Mouse (Mus musculus) thymus, postnatal 0 days (tissue): Measurements from ENCODE around the gene Gm12117. TPM values are rescaled to one million over a fixed set of nuclear protein-coding genes. Genes with fewer than 3 reads are reported as not detected.

ENCODE experiments used
- DNase-seq: peaks from one replicate; pipeline ENCODE4 v3.0.0-alpha.2; 2015; ENCODE audit warnings: low spot score
- polyA plus RNA-seq: library from polyadenylated mRNA; unstranded; fragments of >200 nt; fragmentation: Nextera tagmentation; extraction: Ambion mirVana; gene quantifications from 2 replicates; pipeline ENCODE4 v1.2.1, GENCODE M21; 2015

Gene Gm12117
- not detected in 2 replicates for polyA plus RNA-seq

DNA sequence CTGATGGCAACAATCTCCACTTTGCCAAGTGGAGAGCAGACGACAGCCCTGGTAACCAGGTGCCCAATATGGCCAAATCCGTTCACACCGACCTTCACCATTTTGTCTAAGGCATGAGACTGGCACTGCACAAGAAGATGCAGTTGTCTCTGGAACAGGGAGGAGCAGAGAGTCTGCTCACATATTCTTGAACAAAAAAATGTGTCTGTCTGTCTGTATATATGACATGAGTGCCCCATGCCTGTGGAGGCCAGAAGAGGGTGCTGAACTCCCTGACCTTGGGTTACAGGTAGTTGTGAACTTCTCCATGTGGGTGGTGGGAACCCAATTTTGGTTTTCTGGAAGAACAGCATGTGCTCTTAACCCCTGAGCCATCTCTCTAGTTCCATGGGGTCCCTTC lies at the start of gene Gm12117:
Gene Gm12117 (minus strand): TSS at position 101 of the 400 bp plus-strand sequence.
- no peak for DNase-seq

DNA sequence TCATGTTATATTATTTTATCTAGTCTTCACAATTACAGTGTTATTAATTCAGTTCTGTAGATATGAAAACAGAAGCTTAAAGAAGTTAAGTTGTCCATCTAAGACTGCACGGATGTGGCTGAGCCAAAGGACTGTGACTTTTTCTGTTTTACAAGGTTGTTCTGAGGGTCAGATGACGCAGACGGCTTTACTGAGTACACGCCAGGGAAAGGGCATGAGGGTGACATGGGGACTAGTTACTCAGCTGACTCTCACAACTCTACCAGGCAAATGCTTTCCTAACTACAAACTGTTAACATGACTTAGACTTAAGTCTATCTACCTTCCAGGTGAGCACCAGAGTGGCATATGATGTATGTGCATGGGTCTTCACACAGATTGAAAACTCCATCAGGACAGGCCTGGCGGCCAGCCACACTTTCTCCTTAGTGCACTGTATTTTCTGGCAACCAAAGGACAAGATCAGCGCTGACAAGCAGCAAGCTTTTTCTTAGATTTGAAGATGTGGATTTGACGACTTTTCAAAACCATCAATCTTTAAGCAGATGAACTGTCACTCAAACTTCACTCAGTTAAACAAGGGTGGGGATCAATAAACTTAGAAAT lies 42.6 kb upstream of the Gm12117 start:
- no peak for DNase-seq

DNA sequence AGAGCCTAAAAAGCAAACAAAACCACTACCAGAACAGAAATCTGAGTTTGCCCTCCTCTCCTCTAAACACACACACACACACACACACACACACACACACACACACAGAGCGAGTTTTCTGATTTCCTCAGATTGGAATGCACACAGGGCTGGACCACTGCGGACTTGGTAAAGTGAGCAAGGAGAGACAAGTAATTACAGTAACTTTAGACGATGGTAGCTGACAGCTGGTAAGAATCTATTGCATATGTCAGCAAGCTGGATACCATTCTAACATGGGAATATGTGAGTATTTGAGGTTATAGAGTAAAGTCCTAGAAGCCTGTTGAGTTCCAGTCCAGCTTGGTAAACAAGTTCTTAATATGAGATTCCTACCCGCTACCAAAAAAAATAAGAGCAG lies 33.0 kb upstream of the Gm12117 start:
- DNase-seq: no peak

DNA sequence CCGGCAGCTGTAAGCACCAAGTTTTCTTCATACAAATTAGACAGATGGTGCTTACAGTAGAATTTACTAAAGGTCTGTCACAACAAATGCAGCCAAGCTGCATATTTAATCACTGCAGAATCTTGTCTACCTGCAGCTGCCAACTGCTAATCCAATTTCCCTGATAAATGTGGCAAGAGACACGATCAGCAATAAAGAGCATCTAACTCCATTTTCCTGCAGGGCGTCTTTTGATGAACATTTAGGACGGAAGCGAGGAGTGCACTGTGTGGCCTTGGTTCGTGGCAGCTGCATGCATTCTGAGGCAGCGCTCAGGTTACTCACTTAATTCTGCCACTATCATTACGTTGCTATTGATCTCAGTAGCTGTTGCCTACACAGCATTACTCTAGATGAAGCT lies 24.3 kb upstream of the Gm12117 start:
- no peak for DNase-seq

DNA sequence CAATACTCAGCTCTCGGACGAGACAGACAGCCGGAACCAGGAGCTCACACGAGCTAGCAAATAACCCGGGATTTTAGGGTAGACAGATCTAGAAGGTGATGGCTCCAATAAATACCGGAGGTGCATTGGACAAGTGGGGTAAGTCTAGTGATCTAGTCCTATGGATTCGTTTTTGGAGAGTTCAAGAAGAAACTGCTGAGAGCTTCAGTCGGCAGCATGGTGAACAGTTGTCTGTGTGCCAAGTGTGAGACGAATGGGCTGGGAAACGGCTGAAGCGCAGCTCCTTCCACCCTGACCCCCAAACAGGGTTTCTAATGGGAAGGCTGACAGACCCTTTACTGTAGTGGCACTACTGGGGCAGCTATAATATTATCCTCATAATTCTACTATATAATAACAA lies 22.8 kb upstream of the Gm12117 start:
- no peak for DNase-seq

DNA sequence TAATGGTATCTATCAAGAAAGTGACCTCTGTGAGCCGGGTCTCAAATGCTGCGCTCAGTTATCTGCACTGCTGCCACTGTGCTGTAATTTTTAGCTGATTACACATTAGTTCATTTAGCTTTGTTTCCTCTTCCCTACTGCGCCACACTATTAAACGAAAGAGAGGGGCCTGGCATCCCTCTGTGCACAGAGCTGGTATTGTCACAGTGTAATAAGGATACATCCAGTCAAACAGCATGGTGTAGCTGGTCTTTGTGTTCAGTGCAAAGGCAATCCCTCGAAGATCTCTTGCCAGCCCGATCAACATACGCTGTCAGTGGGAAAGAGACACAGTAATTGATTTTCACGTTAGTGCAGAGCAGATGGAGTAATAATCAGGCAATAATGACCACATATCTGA lies 20.6 kb upstream of the Gm12117 start:
- DNase-seq: no peak

DNA sequence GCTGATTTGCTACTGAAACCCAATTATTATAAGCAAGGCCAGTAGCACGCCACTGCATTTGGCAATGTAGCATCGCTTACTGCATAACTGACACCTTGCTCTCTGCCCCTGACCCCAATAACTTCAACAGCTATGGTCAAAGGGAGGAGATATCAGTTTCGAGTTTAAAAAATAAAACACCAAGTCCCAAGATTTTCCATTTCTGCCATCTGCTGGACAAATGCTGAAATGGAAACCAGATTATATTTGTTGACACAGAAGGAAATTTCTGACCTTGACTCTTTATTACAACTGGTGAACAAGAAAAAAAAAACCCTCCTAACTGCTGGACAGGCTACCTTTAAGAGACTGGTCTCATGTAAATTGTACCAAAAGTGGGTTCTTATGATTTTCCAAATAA lies 18.9 kb upstream of the Gm12117 start:
- peak; percentile 9 for DNase-seq

DNA sequence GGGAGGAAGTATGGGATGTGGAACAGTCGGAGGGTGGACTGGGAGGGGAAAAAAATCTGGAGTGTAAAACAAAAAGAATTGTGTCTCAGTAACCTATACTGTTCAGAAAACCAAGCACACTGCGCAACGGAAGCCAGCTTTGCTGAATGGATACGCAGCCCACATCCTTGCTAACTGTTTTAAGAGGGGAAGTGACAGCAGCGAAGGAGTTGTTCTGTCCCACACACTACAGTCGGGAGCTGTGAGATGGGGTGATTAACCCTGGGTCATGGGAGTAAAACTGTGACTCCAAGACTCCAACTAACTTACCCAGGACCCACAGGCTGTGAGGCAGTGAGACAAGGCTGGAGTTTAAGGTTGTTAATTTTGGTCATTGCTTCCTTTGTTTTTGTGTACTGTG lies 17.5 kb upstream of the Gm12117 start:
- no peak for DNase-seq

DNA sequence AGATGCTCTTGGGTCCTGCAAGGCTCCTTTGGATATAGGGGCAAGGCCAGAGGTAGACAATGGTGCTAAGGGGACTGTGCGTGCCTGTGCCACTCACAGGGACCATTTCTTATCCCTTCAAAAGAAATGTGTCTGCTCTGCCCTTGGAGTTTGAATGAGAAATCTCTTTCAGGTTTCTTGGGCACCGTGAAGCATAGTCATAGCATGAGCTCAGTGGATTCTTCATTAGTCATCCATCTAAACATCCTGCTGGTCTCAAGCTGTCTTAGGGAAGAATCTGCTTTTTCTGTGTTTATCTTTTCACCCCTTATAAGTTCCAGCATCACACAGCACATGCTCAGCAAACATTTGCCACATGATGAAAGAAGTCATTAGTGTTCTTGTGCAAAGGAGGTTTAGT lies 2.0 kb upstream of the Gm12117 start:
- DNase-seq: no peak

DNA sequence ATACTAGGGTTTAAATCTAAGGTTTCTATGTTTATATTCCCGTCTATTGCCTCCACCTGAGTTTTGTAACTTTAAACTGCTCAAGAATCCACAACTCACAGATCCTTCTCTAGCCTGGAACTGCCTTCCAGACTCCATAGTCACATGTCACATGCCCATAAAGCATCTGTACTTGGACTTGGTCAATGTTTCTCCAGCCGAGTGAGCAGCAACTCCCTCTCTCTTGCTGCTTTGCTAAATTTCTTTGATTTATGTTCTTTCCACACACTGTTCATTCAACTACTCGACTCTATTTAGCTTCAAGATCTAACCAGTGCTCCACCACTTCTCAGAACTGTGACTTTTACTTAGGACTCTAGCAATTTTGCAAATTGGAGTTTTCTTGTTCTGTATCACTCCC lies 1.7 kb downstream of the Gm12117 start:
- DNase-seq: no peak

DNA sequence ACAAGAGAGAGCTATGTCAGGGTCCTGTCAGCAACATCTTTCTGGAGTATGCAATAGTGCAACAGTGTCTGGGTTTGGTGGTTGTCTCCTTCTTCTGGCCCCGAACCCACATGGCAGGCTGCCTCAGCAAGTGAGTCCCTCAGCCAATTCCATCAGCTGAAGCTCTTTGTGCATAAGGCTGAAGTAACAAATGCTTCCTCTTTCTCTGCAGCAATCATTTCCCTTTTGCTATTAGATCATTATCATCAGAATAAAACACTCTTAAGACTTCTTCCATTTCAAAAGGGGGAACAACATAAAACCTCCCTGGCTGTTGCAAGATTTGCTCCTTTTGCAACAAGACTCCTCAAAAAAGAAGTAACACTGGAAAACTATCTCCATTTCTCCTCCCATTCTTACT lies 2.2 kb downstream of the Gm12117 start:
- no peak for DNase-seq

DNA sequence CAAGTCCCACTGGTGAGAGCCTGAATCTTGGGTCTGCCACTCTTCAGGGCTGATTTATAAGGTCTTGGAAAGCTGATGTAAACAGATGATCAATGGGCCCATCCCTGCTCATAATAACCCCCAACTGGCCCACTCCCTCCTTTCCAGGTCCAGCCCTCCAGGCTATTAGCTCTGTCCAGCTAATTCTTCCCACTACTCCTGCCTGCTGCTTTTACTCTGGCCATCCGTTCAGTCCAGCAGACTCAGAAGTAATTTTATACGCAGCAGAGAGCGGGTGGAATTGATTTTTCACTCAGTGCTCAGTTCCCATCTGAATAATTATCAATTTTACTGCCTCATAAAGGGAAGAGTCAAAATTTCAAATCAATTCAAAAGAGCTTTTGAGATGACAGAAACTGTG lies 36.2 kb downstream of the Gm12117 start:
- no peak for DNase-seq

DNA sequence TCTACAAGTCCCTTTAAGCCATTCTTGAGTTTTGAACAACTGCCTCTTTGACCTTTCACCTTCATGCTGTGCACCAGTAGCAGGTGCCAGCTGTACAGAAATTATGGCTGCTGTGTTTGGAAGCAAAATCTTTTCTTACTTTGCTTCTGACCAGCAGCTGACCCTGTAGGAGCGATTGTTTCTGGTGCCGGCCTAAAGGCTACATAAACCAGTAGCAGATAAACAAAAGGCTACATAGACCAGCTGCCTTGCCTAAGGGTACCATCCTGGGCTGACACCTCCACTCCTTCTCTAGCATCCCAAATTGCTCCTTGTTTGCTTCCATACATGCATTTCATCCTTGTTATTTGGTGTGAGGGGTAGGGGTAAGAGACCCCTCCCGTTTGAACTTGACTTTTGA lies 42.4 kb downstream of the Gm12117 start:
- no peak for DNase-seq

DNA sequence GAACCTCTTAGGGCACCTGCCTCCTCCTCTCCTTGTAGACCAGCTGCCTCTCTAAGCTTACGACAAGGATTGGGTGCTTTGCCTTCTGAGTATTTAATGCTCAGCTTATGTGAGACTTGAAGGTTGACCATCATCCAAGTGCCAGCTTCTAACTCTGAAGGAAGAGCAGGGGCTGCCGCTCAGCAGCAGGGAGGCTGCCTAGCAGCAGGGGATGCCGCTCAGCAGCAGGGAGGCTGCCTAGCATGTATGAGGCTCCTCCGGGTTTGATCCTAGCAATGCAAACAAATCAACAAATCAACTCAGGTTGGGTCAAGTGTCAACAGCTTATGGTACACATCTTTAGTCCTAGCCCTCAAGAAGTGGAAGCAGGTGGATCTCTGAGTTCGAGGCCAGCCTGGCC lies 44.5 kb downstream of the Gm12117 start:
- DNase-seq: no peak

DNA sequence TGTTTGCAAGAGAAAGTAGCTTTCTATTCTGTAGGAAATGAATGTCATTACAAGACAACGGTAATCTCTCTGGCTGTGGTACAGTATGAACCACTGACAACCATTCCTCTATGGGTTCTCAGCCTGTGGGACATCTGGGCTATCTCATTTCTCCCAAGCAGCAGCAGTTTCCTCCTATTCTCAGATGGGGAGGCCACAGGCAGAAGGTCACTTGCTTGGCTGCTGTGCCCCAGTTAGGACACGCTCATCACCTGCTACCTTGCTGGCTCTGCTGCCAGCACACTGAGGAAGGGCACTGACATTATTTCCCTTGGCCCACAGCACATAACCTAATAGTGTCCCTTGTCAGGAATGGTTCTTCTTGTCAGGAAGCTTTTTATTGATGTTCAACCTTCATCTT lies 48.4 kb downstream of the Gm12117 start:
- no peak for DNase-seq

DNA sequence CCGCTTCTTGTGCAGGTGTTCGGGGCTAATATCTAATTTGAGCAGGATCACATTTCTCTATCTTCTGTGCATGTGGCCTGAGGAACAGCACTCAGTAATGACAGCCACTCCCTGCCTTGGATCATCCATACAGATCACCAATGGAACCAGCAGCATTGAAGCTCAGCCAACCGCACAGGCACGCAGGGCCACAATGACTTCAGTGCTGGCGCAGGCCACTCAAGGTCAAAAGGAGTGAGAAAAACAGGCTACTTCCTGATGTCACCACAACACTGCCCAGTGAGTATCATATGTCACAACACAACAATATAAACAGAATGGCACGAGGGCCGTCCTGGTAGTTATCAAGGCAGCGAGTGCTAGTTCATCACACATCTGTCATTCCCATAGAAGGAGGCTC lies 50.0 kb downstream of the Gm12117 start:
- DNase-seq: no peak

Other genes starting within 250 kb of the Gm12117 start
- 0.29 and 0.64 TPM in 2 replicates for gene Fgf18, start 129.3 kb downstream of the Gm12117 start, polyA plus RNA-seq
- 905 and 1,035 TPM in 2 replicates for gene Npm1, start 113.5 kb downstream of the Gm12117 start, polyA plus RNA-seq
- not detected in 2 replicates for gene Tlx3, start 73.1 kb downstream of the Gm12117 start, polyA plus RNA-seq
- gene Ranbp17, start 237.0 kb upstream of the Gm12117 start, polyA plus RNA-seq: 1.8 and 2.0 TPM in 2 replicates